Mouse (Mus musculus) lung, postnatal 14 days (tissue): ENCODE results near the gene Spint2.
A peak's percentile ranks its signal among the peaks of the same experiment; 100 is the strongest.
"Not testable (repeated sequence)": the region's sequence is repeated elsewhere in the genome, so short reads cannot be mapped to it uniquely, and the experiment has no call there.

Source experiments
- DNase-seq: peaks from one replicate; pipeline ENCODE4 v3.0.0; 2021

Gene Spint2

DNA sequence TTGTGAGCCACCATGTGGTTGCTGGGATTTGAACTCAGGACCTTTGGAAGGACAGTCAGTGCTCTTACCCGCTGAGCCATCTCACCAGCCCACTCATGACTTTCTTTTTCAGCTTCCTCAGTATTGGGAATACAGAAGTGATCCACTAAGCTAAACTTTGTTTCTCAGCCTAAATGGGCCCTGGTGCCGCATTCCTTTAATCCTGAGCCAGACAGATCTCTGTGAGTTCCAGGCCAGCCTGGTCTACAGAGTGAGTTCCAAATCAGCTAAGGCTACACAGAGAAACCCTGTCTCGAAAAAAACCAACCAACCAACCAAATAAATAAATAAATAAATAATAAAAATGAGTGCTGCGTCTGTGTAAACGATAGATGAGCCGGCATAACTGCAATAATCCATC, 44.1 kb downstream of the Spint2 start:
- not testable (repeated sequence) for DNase-seq

DNA sequence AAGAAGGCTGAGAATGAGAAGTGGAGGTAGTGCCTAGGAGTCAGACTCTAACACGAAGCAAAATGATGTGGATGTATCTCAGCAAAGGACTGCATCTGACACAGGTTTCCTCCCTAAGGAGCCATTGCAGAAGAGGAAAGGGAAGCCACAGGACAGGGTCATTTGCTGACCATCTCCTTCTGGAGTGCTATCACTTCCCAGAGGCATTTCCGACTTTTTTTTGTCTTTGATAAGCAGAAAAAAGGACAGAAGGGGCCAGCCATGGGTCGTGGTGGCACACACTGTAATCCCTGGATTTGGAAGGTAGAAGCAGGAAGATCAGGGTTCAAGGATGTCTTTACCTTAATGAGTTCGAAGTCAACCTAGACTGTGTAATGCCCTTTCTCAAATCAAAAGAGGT, 45.1 kb downstream of the Spint2 start:
- no peak for DNase-seq

DNA sequence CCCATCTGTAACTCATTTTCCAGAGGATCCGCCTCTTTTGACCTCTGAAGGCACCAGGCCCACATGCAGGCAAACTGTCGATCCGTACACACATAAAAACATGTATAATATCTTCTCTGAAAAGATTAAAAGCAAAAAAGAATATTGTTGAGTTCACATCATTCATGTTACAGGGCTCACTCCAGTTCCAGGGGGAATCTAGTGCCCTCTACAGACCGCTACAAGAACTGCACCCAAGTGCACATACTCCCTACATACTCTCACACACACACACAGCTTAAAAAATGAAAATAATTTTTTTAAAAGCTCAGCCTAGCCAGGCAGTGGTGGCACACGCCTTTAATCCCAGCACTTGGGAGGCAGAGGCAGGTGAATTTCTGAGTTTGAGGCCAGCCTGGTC, 47.1 kb downstream of the Spint2 start:
- no peak for DNase-seq

DNA sequence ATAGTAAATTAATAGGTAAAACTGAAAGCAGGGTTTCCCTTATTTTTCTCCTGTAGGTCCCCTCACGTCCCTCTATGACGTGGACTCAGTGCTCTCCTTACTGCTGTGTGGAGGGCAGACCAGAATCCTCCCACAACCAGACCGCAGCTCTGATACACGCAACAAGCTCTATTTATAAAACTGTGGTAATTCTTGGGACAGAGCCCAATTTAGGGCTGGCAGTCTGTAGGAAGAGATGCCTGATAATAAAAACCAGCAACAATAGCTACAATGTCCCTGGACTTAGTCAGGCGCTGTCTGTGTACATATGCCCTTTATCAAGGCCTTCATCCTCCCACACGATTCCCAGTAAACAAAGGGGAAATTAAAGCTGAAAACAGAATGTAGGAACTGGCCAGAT, 48.0 kb downstream of the Spint2 start:
- DNase-seq = peak; percentile 46

DNA sequence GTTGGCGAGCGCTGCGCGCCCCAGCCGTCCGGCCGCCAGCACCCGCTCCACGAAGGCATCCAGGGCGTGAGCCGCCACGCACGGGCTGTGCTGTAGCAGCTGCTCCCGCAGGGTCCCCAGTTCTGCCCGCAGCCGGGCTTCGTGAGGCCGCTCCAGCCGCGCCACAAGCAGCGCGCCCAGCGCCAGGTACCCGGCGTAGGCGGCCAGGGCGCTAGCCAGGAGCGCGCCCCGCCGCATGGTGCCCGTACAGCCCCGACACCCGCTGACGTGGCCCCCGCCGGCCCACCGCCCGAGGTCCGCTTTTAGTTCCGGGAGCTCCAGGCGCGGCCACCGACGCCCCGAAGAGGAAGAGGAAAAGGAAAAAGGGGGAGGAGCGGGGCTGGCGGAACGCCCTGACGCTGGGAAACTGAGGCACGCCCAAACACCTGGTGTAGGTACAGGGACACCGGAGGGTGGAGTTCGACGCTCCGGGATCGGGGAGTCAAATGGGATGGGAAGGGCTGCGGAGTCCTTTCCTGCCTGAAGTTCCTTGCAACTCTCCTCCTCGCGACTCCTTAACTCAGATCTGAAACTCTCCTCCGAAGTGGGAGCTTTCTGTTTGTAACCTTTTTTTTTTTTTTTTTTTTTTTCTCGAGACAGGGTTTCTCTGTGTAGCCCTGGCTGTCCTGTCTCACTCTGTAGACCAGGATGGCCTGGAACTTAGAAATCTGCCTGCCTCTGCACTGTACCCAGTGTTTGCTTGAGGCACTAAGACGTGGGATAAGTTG, 49.3 kb downstream of the Spint2 start, which contains the start of gene Kcnk6:
Gene Kcnk6, minus strand, starts transcription at position 269 of the 767 bp plus-strand sequence.
- peak; percentile 70 for DNase-seq

DNA sequence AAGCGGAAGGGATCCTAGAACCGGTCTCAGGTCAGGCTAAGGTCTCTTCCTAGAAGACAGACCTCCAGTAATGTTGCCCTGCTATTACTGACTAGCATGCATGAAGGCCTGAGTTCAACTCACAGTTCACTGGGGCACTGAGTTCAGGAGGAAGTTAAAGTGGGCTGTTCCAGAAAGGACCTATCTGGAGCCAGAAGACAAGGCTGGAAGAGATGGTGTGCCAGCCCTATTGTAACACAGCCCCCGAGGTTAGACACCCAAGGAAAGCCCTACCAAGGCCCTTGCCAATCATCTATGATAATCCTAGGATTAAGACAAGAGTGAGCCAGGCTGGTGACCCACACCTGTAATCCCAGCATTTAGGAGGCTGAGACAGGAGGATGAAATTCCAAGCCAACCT, 50.2 kb downstream of the Spint2 start:
- DNase-seq = no peak

DNA sequence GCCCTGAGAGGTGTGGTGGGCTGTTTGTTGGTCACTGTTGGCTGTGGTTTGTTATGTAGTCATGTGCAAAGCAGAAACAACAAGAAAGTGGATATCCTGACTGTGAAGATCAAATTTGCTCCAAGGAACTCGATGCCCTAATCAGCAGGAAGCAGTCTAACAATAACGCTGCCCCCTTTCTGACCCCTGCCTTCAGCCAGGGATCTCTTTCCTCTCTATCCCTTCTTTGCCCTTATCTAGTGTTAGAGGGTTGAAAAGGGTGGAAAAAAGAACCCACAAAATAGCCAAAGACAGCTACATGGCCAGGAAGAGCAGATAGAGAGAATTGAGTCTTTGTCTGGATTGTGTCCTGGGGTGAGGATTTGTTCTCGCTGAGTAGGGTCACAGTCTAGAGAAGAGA, 51.2 kb downstream of the Spint2 start:
- no peak for DNase-seq

DNA sequence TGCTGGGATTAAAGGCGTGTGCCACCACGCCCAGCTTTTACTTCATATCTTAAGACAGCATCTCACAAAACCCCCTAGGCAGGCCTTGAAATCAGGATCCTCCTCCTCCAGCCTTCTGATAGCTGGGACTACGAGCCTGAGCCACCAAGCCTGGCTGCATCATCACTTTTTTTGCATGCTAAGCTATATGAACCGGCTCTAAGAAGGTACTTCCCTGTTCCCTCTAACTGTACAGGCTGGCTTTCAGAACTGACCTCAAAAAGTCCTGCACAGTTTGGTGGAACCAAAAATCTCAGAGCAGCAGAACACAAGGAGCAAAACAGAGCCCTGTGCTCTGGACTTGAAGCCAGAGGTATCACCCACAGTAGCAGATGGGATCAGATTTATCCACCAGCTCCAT, 53.5 kb downstream of the Spint2 start:
- no peak for DNase-seq

DNA sequence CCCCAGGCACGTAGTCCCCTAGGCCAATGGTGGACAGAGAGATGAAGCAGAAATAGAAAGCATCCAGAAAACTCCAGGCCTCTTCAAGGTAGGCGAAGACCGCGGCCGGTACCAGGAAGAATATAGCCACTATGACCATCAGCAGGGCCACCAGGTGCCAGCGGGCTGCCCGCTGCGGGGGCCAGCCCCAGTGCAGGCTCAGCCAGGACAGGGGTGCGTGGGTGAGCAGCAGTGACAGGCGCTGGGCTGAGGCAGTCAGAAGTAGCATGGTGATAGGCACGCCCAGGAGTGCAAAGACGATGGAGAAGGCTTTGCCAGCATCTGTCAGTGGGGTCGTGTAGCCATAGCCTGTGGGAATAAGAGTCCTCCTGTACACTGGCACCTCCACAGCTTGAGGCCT, 56.2 kb downstream of the Spint2 start:
- no peak for DNase-seq

DNA sequence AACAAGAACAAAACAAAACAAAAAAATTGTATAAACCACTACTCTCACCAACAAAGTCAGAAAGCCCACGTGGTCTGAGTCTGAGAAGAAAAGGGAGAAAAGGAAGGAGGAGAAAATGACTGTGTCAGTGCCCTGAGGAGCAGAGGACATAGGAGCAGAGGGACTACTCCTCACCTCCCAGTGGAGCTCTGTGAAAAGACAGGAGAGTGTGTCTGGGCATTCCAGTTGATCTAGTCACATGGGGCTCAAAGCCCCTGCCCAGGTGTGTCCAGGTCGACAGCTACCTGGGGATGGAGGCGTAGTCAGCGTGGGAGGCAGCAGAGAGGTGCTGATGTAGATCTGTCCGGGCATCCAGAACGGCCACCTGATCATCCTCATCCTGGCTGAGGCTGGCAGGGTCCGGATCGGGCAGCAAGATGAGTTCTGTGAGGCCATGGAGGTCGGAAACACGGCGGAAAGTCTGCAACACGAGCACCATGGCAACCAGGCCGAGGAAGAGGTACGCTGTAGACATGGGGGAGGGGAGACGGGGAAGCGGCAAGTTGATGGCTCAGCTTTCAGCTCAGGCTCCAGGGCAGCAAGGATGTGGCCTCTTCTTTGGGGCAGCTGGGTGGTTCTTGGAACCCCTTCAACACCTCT, 56.8 kb downstream of the Spint2 start:
- no peak for DNase-seq

DNA sequence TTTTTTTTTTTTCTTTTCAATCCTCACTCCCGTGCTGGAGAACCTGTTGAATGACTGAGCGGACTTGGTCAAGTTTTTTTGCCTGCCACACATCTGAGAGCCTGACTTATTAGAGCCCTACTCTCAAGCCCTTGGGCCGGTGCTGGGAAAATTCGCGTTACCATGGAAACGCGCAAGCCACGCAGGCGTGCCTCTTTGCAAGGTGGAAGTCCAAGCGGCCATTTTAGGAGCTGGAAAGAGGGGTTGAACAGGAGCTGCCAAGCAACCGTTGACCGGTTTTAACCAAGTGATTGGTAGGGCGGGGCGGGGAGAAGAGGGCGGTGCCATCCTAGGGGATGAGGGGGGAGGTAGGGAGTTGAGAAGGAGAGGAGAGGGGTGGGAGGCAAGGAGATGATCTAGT, 66.9 kb downstream of the Spint2 start:
- DNase-seq = no peak

DNA sequence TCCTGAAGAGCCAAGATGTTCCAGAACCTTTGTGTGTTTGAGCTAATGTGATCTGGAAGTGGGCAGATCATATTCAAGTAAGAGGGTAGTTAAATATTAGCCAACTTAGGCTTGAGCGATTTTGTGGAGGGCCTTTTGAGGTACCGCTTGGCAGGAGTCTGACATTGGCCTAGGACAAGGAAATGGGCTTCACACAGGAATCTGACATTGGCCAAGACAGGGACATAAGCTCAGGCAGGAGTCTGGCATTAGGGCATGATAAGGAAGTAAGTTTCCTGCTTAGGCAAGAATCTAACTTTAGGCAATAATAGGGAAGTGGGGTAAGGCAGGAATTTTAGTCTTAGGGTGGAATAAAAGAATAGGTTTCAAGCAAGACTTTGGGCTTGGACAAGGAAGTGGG, 67.5 kb downstream of the Spint2 start:
- no peak for DNase-seq

DNA sequence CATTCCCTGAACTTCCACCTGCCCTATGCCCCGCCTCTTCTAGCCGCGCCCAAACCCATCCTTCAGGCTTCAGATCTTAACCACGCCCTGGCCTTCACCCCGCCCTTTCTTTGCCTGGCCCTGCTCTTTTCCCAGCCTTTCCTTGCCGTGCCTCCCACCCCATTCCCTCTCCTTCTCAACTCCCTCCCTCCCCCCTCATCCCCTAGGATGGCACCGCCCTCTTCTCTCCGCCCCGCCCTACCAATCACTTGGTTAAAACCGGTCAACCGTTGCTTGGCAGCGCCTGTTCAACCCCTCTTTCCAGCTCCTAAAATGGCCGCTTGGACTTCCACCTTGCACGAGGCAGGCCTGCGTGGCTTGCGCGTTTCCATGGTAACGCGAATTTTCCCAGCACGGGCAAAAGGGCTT, 68.0 kb downstream of the Spint2 start, which contains the start of gene Catsperg1:
Gene Catsperg1, minus strand, starts transcription at position 361 of the 408 bp plus-strand sequence.
- DNase-seq = peak; percentile 9

DNA sequence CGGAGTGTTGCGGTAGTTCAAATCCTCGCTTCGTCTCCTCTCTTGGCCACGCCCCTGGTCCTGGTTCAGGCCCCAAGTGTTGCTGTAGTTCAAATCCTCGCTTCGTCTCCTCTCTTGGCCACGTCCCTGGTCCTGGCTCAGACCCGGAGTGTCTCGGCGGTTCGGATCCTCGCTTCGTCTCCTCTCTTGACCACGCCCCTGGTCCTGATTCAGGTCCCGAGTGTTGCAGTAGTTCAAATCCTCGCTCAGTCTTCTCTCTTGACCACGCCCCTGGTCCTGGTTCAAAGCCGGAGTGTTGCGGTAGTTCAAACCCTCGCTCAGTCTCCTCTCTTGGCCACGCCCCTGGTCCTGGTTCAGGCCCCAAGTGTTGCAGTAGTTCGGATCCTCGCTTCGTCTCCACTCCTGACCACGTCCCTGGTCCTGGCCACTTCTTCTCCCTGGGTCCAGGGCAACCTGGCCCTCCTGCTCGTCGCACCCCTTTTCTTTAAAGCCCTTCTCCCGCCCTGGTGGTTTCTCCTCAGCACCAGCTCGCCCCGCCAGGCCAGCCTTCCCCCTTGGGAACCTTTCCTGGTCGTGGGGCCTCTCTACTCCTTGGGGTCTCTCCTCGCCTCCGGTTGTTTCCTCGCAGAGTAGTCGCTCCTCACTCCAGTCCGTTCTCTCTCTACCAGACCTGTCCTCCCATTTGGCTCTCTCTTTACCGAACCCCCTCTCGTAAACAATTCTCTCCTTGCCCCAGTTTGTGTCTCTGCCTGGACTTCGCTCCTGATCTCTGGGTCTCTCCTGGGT, 68.7 kb downstream of the Spint2 start:
- DNase-seq = not testable (repeated sequence)

DNA sequence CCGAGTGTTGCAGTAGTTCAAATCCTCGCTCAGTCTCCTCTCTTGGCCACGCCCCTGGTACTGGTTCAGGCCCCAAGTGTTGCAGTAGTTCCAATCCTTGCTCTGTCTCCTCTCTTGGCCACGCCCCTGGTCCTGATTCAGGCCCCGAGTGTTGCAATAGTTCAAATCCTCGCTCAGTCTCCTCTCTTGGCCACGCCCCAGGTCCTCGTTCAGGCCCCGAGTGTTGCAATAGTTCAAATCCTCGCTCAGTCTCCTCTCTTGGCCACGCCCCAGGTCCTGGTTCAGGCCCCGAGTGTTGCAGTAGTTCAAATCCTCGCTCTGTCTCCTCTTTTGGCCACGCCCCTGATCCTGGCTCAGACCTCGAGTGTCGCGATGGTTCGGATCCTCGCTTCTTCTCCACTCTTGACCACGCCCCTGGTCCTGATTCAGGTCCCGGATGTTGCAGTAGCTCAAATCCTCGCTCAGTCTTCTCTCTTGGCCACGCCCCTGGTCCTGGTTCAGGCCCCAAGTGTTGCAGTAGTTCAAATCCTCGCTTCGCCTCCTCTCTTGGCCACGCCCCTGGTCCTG, 69.4 kb downstream of the Spint2 start:
- peak; percentile 7 for DNase-seq

DNA sequence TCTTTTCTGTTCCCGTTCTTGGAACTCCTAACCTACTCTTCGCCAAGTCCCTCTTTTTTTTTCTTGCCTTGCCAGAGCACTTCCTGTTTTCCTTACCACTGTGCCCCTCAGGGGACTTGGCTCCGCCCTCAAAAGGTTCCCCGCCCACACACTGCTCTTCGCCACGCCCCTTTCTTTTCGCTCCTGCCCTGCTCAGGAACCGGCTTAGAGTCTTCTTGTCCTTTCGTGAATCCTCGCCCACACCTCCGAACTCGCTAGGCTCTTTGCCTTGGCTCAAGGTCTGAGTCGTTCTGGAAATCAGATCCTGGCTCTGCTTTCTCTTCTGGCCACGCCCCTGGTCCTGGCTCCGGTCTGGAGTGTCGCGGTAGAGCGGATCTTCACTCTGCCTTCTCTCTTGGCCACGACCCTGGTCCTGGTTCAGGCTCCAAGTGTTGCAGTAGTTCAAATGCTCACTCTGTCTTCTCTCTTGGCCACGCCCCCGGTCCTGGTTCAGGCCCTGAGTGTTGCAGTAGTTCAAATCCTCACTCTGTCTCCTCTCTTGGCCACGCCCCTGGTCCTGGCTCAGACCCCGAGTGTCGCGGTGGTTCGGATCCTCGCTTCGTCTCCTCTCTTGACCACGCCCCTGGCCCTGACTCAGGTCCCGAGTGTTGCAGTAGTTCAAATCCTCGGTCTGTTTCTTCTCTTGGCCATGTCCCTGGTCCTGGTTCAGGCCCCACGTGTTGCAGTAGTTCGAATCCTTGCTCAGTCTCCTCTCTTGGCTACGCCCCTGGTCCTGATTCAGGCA, 70.1 kb downstream of the Spint2 start:
- peak; percentile 91 for DNase-seq

DNA sequence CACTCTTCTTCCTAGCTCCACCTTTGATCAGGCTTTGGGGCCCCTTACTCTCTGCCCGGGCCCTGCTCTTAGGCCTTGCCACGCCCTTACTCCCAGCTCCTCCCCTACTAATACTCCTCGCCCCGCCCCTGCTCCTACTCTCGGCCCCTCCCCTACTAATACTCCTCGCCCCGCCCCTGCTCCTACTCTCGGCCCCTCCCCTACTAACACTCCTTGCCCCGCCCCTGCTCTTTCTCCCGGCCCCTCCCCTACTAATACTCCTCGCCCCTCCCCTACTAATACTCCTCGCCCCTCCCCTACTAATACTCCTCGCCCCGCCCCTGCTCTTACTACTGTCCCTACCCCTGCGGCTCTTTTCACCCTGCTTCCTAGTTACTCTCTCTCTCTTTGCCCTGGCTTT, 70.7 kb downstream of the Spint2 start:
- peak; percentile 70 for DNase-seq
